In genomic region chr5:35687098-35687497, GRCm38 (mm10) we compare ENCODE assay signal across 11 mouse cellular contexts. TPM values are rescaled to one million over a fixed set of nuclear protein-coding genes. Genes with fewer than 3 reads are reported as not detected.
A peak's percentile ranks its signal among the peaks of the same experiment; 100 is the strongest.
DNase-seq lines count a peak whose midpoint lies in the region; ATAC-seq and TF ChIP-seq lines count a peak whose summit lies in the region.
"Had no signal": no experiment of that assay in that cellular context is flagged by ENCODE, and none has a peak within 500 bp of the region (broad histone marks: within the 10 kb centered on the region; RNA-seq: fewer than 3 reads in every experiment).

No protein-coding gene starts in this region.

- no peaks in the 10 kb centered on the region for H3K36me3 ChIP-seq in limb, embryonic 10.5 days

- no peaks in the 10 kb centered on the region for H3K27me3 ChIP-seq in Patski
- no peaks in the 10 kb centered on the region for H3K27me3 ChIP-seq in limb, embryonic 10.5 days (ENCODE audit: low read depth, poor library complexity, severe bottlenecking)

- no peak for TF ChIP-seq CTCF in Patski (IDR thresholded peaks at IDR 0.05)

- H3K4me1 ChIP-seq in limb, embryonic 10.5 days: peaks cover 28% of the 10 kb centered on the region

- WGBS in limb, embryonic 10.5 days: 57% methylated on average over 5 of the region's 5 CpGs

- H3K9me3 ChIP-seq in limb, embryonic 10.5 days (replicated peaks): no peaks in the 10 kb centered on the region

- H3K27ac ChIP-seq in limb, embryonic 10.5 days: peak overlapping the region; percentile 46
- H3K27ac ChIP-seq: gastrocnemius, adult 2 months had no signal

- DNase-seq in embryo, embryonic 10 days (ENCODE audit: low spot score): peak; percentile 40
- no peak for DNase-seq in embryo, embryonic 9.5 days (ENCODE audit: extremely low spot score)
- peak; percentile 49 to 68 for DNase-seq in kidney, postnatal 4 days
- DNase-seq in kidney, adult 18-20 months: no peak
- DNase-seq in Patski (ENCODE audit: low read depth, low spot score): peak; percentile 98
- no peak for DNase-seq in limb, embryonic 10.5 days (ENCODE audit: low spot score)
- DNase-seq in cerebellum, adult 9-10 months: no peak
- DNase-seq: B cell, adult 2 months; cerebellum, adult 2 months; gastrocnemius, adult 2 months had no signal

- CTCF ChIA-PET in Patski (lab: Charles Lee): interaction anchor here (0.9 to 3.2 kb wide), 7 partner anchors 13 to 96 kb away, joined by 3 to 12 read pairs (median 7); no protein-coding TSS in a partner anchor

- in situ Hi-C loops in Patski (cut with MboI; ENCODE audit: low pct_unique_long_range_greater_than_20kb): no loop called here

- POLR2A ChIA-PET in Patski (lab: Charles Lee): interaction anchor here (1.1 kb wide), 1 partner anchor 14 kb away, joined by 3 read pairs; no protein-coding TSS in a partner anchor

- peak; percentile 93 for ATAC-seq in Patski
- no peak for ATAC-seq in activated CD4-positive, CD25-positive, alpha-beta regulatory T cell, adult 4 months

- H3K4me3 ChIP-seq in limb, embryonic 10.5 days: no peak overlapping the region
- H3K4me3 ChIP-seq: gastrocnemius, adult 2 months had no signal

RNA-seq across cellular contexts. Expression of gene Htra3, which starts 7.5 kb away (rescaled TPM):
- 0.36 TPM for polyA plus RNA-seq in Patski (2021)
- polyA plus RNA-seq in limb, embryonic 10.5 days (2016; fragmentation: Nextera tagmentation; extraction: Ambion mirVana): 0.51 and 0.62 TPM in 2 replicates
- polyA plus RNA-seq in activated CD4-positive, CD25-positive, alpha-beta regulatory T cell, adult 4 months (2017; shearing (Covaris generic)): not detected

RNA-seq across cellular contexts. Expression of gene Sh3tc1, which starts 52.7 kb away (rescaled TPM):
- polyA plus RNA-seq in Patski (2021): 25.1 TPM
- polyA plus RNA-seq in limb, embryonic 10.5 days (2016; fragmentation: Nextera tagmentation; extraction: Ambion mirVana): 4.9 and 6.6 TPM in 2 replicates
- polyA plus RNA-seq in activated CD4-positive, CD25-positive, alpha-beta regulatory T cell, adult 4 months (2017; shearing (Covaris generic)): 1 to 10 TPM; 2.1 to 2.5 TPM

Comparison
In these comparisons a context has a peak if more than half of its experiments do, and no peak if none do; other contexts are left out.
1. DNase-seq: peak in embryo, embryonic 10 days (single experiment), kidney, postnatal 4 days (2 of 2) and Patski (single experiment); none in embryo, embryonic 9.5 days (single experiment), kidney, adult 18-20 months (single experiment), limb, embryonic 10.5 days (single experiment) and cerebellum, adult 9-10 months (single experiment).